Mouse (Mus musculus) macrophage (primary cell): ENCODE measurements around the gene Trim62. TPM values are rescaled to one million over a fixed set of nuclear protein-coding genes. Genes with fewer than 3 reads are reported as not detected.

ENCODE experiments used
- H3K27ac ChIP-seq: fragments of 350-480 bp; formaldehyde crosslinking; 2 replicates; pipeline ENCODE4 v1.9.0; 2021
- H3K36me3 ChIP-seq: fragments of 350-480 bp; formaldehyde crosslinking; 2 replicates; pipeline ENCODE4 v1.9.0; 2021; ENCODE audit errors: inconsistent target
- H3K4me3 ChIP-seq: fragments of 350-480 bp; formaldehyde crosslinking; 2 replicates; pipeline ENCODE4 v1.9.0; 2021; ENCODE audit errors: inconsistent target
- H3K79me2 ChIP-seq: fragments of 350-480 bp; formaldehyde crosslinking; 2 replicates; pipeline ENCODE4 v1.9.0; 2021; ENCODE audit errors: inconsistent target
- WGBS: methylation state at CpG from one replicate; pipeline ENCODE4 v1.1.7; 2026; ENCODE audit warnings: inconsistent platforms; ENCODE audit not compliant: missing documents; 5-methylcytosine and 5-hydroxymethylcytosine counted together
- polyA plus RNA-seq: library from polyadenylated mRNA; stranded (reverse); fragments of 250-400 nt; gene quantifications from 3 replicates; pipeline ENCODE4 v1.2.4, GENCODE M21; 2018; ENCODE audit warnings: inconsistent platforms

Gene Trim62
- polyA plus RNA-seq, 1 experiment from 2014 or later, result 3.1 TPM

- 95% methylated on average over 17 of the region's 17 CpGs for WGBS
- Histone ChIP-seq H3K27ac (no peak overlapping the region), H3K4me3 (no peak overlapping the region), H3K36me3 (no peaks in the 10 kb centered on the region), H3K79me2 (no peaks in the 10 kb centered on the region)
Observed at GRCm38 (mm10) chr4:128874062-128874461, 9.3 kb upstream of the Trim62 start.

- H3K4me3 ChIP-seq, result no peak overlapping the region
- no peaks in the 10 kb centered on the region for H3K79me2 ChIP-seq
- WGBS, result 92% methylated on average over 10 of the region's 11 CpGs
- H3K36me3 ChIP-seq, result no peaks in the 10 kb centered on the region
- H3K27ac ChIP-seq, result no peak overlapping the region
Observed at GRCm38 (mm10) chr4:128875439-128875838, 7.9 kb upstream of the Trim62 start.

GRCm38 (mm10) chr4:128877520-128877919 is 5.9 kb upstream of the Trim62 start:
- Histone ChIP-seq H3K4me3 (no peak overlapping the region), H3K36me3 (no peaks in the 10 kb centered on the region), H3K79me2 (no peaks in the 10 kb centered on the region), H3K27ac (no peak overlapping the region)
- WGBS, result 61% methylated on average over 6 of the region's 6 CpGs

GRCm38 (mm10) chr4:128878901-128879491 is 4.4 kb upstream of the Trim62 start:
- Histone ChIP-seq H3K36me3 (no peaks in the 10 kb centered on the region), H3K79me2 (no peaks in the 10 kb centered on the region), H3K4me3 (no peak overlapping the region), H3K27ac (no peak overlapping the region)
- WGBS, result 59% methylated on average over 13 of the region's 13 CpGs

GRCm38 (mm10) chr4:128883801-128884710 is 676 bp downstream of the Trim62 start:
- Histone ChIP-seq H3K79me2 (no peaks in the 10 kb centered on the region), H3K36me3 (no peaks in the 10 kb centered on the region), H3K27ac (no peak overlapping the region), H3K4me3 (peak overlapping the region; percentile 41)
- under 1% methylated on average over 88 of the region's 94 CpGs for WGBS

- Histone ChIP-seq H3K27ac (no peak overlapping the region), H3K4me3 (no peak overlapping the region), H3K79me2 (no peaks in the 10 kb centered on the region), H3K36me3 (no peaks in the 10 kb centered on the region)
- 76% methylated on average over 5 of the region's 5 CpGs for WGBS
Observed at GRCm38 (mm10) chr4:128884711-128885095, 1.3 kb downstream of the Trim62 start.

GRCm38 (mm10) chr4:128885540-128885939 is 2.2 kb downstream of the Trim62 start:
- WGBS, result 92% methylated on average over 8 of the region's 8 CpGs
- H3K4me3 ChIP-seq, result no peak overlapping the region
- no peak overlapping the region for H3K27ac ChIP-seq
- no peaks in the 10 kb centered on the region for H3K79me2 ChIP-seq
- no peaks in the 10 kb centered on the region for H3K36me3 ChIP-seq

GRCm38 (mm10) chr4:128886571-128886970 is 3.2 kb downstream of the Trim62 start:
- 89% methylated on average over 5 of the region's 5 CpGs for WGBS
- Histone ChIP-seq H3K27ac (no peak overlapping the region), H3K4me3 (no peak overlapping the region), H3K36me3 (no peaks in the 10 kb centered on the region), H3K79me2 (no peaks in the 10 kb centered on the region)

- no peaks in the 10 kb centered on the region for H3K79me2 ChIP-seq
- H3K4me3 ChIP-seq, result no peak overlapping the region
- no peak overlapping the region for H3K27ac ChIP-seq
- H3K36me3 ChIP-seq, result no peaks in the 10 kb centered on the region
- 93% methylated on average over 10 of the region's 10 CpGs for WGBS
Observed at GRCm38 (mm10) chr4:128887026-128887425, 3.6 kb downstream of the Trim62 start.

- no peak overlapping the region for H3K27ac ChIP-seq
- H3K4me3 ChIP-seq, result no peak overlapping the region
- H3K36me3 ChIP-seq, result no peaks in the 10 kb centered on the region
- H3K79me2 ChIP-seq, result no peaks in the 10 kb centered on the region
- 95% methylated on average over 9 of the region's 9 CpGs for WGBS
Observed at GRCm38 (mm10) chr4:128887641-128888091, 4.3 kb downstream of the Trim62 start.

GRCm38 (mm10) chr4:128888436-128888990 is 5.1 kb downstream of the Trim62 start:
- H3K27ac ChIP-seq, result no peak overlapping the region
- 91% methylated on average over 6 of the region's 6 CpGs for WGBS
- no peak overlapping the region for H3K4me3 ChIP-seq
- no peaks in the 10 kb centered on the region for H3K36me3 ChIP-seq
- no peaks in the 10 kb centered on the region for H3K79me2 ChIP-seq

GRCm38 (mm10) chr4:128889752-128890630 is 6.6 kb downstream of the Trim62 start:
- H3K4me3 ChIP-seq, result no peak overlapping the region
- no peaks in the 10 kb centered on the region for H3K36me3 ChIP-seq
- H3K79me2 ChIP-seq, result no peaks in the 10 kb centered on the region
- no peak overlapping the region for H3K27ac ChIP-seq
- 93% methylated on average over 12 of the region's 12 CpGs for WGBS

- H3K4me3 ChIP-seq, result no peak overlapping the region
- no peaks in the 10 kb centered on the region for H3K79me2 ChIP-seq
- no peak overlapping the region for H3K27ac ChIP-seq
- 7% methylated on average over 1 of the region's 1 CpGs for WGBS
- H3K36me3 ChIP-seq, result no peaks in the 10 kb centered on the region
Observed at GRCm38 (mm10) chr4:128891157-128891556, 7.8 kb downstream of the Trim62 start.

GRCm38 (mm10) chr4:128891746-128892145 is 8.4 kb downstream of the Trim62 start:
- no peak overlapping the region for H3K4me3 ChIP-seq
- 83% methylated on average over 6 of the region's 6 CpGs for WGBS
- H3K27ac ChIP-seq, result no peak overlapping the region
- H3K79me2 ChIP-seq, result no peaks in the 10 kb centered on the region
- no peaks in the 10 kb centered on the region for H3K36me3 ChIP-seq
